Mouse (Mus musculus) frontal cortex, postnatal 14 days (tissue): ENCODE results near the gene Gm28035.

ENCODE experiments used
- DNase-seq, 2 experiments: peaks; one replicate each; pipeline ENCODE4 v3.0.0; 2022; ENCODE audit warnings: low spot score in 2 of 2

Gene Gm28035

DNA sequence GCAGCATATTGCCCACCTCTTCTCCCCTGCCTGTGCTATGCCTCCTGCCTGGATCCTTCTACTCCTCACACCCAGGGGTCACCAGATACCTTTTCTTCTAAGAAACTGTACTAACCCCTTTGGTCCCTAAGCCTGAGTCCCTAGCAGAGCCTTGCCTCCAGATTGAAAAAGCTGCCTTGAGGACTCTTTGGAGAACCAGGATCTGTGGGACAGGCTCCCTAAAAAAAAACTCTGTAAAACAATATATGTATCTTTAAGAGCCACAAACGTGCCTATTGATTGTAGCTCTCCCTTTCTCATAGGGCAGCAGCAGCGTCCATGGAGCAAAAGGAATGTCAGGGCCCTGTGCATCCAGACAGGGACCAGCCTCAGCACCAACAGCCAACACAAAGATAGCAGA is at the start of gene Gm28035:
Gene Gm28035, plus strand, starts transcription at position 301 of the 400 bp plus-strand sequence.
- no peak for DNase-seq

- no peak for DNase-seq
These were observed 48.4 kb upstream of the Gm28035 start for GRCm38 (mm10) chr2:30191790-30192580.

- DNase-seq, result no peak
These were observed 45.7 kb upstream of the Gm28035 start for GRCm38 (mm10) chr2:30194656-30195055.

- no peak for DNase-seq
These were observed 42.3 kb upstream of the Gm28035 start for GRCm38 (mm10) chr2:30198021-30198420.

- DNase-seq, result no peak
These were observed 40.4 kb upstream of the Gm28035 start for GRCm38 (mm10) chr2:30199984-30200383.

DNA sequence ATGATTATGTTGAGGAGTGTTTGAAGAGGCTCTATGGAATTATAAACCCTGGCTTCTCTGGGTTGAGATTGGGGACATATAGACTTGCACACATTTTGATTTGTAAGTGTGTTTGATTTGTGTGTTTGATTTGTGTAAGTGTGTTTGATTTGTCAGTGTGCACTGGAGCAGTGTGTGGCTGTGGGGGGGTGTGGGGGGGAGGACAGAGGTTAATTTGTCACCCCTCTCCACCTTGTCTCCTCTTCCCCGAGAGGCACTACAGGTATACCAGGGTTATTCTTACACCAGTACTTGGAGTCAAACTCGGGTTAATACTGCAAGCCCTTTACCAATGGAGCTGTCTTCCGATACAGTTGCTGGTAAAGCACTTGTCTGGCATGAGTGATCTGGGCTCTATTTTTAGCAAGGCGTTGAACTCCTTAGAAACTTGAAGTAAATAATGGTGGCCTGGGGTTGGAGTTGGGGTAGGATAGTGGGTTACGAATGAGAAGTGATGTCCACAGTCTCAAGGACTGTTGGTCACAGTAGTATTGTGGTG is 39.9 kb upstream of the Gm28035 start:
- DNase-seq, result no peak

DNA sequence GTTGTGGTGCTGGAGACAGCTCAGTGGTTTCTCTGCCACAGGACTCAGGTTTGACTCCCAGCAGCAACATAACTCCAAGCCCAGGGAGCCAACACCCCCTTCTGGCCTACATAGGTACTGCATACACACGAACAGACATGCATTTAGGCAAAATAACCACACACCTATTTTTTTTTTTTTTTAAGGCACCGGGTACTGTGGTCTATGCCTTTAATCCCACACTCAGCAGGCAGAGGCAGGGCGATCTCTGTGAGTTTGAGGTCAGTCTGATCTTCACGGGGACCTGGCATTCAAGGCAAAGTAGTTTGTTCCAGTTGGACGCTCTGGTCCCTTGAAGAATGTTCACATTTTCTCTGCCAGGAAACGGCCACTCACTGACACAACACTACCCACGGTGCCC is 36.9 kb upstream of the Gm28035 start:
- DNase-seq, result no peak

GRCm38 (mm10) chr2:30205255-30205628 is 35.1 kb upstream of the Gm28035 start:
- DNase-seq, result no peak

GRCm38 (mm10) chr2:30205629-30206357 is 34.6 kb upstream of the Gm28035 start, which contains the start of gene Kyat1:
Kyat1 (minus strand) TSS chr2:30205847.
- peak; percentile 88 to 89 for DNase-seq

GRCm38 (mm10) chr2:30207401-30207800 is 33.0 kb upstream of the Gm28035 start:
- no peak for DNase-seq

DNA sequence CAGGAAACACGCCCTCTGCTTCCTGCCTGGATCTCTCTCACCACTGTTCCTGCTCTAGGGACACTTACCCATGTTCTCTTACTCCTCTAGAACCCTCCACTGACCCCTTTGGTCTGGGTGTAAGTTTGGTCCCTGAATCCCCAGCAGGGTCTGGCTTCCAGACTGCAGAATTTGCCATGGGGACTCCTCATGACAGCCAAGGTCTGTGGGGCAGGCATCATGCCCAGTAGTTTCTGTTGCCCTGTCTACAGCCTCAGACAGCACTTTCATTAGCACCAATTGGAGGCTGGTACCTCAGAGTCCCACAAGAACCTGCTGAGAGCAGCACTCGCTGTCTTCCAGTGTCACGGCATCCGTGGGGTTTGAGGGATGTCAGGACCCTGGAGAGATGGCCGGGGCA is 32.5 kb upstream of the Gm28035 start:
- no peak for DNase-seq

- no peak for DNase-seq
These were observed 28.8 kb upstream of the Gm28035 start for GRCm38 (mm10) chr2:30211408-30212168.

GRCm38 (mm10) chr2:30212169-30212545 is 28.2 kb upstream of the Gm28035 start:
- no peak for DNase-seq

DNA sequence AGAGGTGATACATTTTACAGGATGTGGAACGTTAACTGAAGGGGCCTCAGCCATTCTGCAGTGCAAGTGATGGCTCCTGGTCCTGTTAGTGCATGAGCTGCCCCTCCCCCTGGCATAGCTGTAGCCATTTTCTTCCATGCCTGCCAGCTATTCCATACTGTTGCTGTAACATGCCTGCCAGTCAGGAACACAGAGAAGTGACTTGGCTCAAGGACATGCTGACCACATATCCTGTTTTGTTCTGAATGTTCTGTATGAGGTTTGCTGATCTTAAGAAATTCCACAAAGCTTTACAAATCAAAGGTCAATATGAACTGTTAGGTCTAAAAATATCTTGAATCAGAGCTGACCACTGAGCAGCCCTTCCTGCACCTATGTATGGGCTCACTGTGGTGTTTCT is 27.4 kb upstream of the Gm28035 start:
- no peak for DNase-seq

DNA sequence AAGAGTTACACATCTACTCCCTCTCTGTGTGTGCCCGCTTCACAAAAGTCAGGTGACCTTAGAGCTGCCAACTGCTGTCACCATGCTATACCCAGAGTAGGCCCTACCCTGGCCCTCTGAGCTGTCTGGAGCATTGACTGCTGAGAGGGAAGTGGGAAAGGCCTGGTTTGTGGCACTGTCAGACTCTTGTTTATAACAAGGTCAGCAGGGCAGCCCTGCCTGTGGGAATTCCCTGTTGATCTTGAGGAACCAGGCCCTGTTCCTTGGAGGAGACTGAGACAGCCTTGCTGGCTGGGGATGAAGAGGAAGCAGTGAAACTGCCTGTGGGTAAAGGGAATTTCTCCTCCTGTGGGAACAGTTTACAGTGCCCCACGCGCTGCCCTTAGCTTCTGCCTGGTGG is 25.6 kb upstream of the Gm28035 start:
- no peak for DNase-seq

GRCm38 (mm10) chr2:30215493-30215892 is 24.9 kb upstream of the Gm28035 start:
- DNase-seq, result no peak

DNA sequence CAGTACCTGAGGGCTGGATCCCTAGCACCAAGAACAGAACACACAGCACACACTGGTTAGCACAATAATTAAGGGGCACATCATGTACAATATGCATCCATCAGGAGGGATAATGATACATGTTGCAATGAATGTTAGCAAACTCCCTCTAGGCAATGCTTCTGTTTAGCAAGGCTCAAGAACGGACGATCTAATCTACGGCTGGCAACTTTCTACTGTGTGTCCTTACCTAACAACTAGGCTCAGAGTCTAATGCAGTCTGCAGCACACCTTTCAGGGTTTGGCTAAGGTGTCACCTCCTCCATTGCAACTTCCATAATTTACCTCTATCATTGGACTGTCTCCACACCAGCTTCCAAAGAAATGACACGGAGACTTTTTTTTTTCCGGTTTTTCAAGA is 24.1 kb upstream of the Gm28035 start:
- no peak for DNase-seq

DNA sequence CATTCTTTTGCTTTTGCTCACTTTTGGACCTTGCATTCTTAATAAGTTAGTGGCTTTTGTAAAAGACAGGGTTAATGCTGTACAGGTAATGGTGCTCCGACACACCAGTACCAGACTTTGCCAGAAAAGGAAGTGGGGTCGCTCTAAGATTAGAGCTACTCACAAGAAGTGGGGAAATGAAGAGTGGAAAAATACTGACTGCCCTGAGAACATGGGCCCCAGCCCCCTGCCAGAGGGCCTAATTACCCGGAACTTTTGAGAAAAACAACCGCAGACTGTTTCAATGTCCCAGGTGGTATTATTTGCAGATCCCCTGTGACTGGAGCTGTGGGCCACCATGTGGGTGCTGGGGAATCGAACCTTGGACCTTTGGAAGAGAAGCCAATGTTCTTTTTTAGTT is 4.8 kb upstream of the Gm28035 start:
- no peak for DNase-seq

GRCm38 (mm10) chr2:30236426-30237198 is 3.8 kb upstream of the Gm28035 start:
- no peak for DNase-seq

GRCm38 (mm10) chr2:30237199-30237880 is 3.0 kb upstream of the Gm28035 start, which contains the start of gene Lrrc8a:
Lrrc8a (plus strand) TSS chr2:30237715.
- peak; percentile 98 to 99 for DNase-seq

- peak; percentile 34 to 59 for DNase-seq
These were observed 2.5 kb upstream of the Gm28035 start for GRCm38 (mm10) chr2:30237881-30238280.
